Mouse (Mus musculus) layer of hippocampus, postnatal 14 days (tissue): ENCODE results near the gene Gm21860. TPM values are rescaled to one million over a fixed set of nuclear protein-coding genes. Genes with fewer than 3 reads are reported as not detected.
"Not testable (repeated sequence)": the region's sequence is repeated elsewhere in the genome, so short reads cannot be mapped to it uniquely, and the experiment has no call there.

Experiments used
- DNase-seq, 2 experiments: peaks; one replicate each; pipeline ENCODE4 v3.0.0; 2021 to 2022; ENCODE audit warnings: low spot score in 2 of 2, mixed read lengths in 1 of 2
- long read RNA-seq, 2 experiments: library from polyadenylated mRNA; stranded (forward); transcript quantifications; one replicate each; pipeline ENCODE4 v2.0.0; 2021
- total RNA-seq, 2 experiments: library from RNA; stranded (reverse); gene quantifications; 2 replicates each; pipeline ENCODE4 v1.2.3; 2021

The Gm21860 gene
- total RNA-seq = not detected
- long read RNA-seq, experiment 1 = 0 reads
- long read RNA-seq, experiment 2 = 0 reads

DNA sequence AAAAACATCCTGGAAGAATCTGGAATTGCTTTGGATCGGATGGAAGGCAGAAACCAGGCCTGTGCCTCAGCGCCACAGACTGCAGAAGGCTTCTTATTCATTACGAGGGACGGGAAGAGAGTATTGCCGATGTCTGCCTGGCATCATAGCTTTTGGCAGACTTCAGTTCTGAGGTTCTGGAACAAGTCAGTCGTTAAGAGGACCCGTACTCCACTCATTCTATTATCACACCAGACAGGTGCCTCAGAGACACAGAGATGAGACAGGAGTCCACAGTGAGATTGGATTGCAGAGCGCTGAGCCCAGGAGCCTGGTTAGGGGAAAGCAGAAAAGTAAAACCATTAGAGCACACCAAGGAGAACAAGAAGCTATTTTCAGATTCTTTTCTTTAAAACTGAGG lies at the start of gene Gm21860:
TSS of gene Gm21860 (minus strand) at position 101 of the 400 bp plus-strand sequence.
- not testable (repeated sequence) for DNase-seq

DNA sequence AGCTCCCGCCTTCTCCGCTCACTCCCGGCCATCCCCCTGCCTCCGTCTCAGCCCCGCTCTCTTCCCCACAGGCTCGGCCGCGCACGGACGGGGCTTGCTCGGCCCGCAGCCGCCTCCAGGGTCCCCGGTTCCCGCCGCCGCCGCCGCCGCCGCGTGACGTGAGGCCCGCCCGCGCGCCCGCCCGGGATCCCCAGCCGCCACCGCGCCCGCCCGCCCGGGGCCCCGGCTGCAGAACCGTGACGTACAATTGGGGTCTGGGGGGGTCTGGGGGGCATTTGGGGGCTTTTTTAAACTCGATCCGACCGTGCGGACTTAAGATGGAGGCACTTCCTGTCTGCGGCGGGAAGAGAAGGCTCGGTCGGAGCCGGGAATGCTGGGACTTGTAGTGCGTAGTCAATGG lies 29.8 kb upstream of the Gm21860 start, which contains the start of gene Gm47283:
TSS of gene Gm47283 (plus strand) at position 301 of the 400 bp plus-strand sequence.
- not testable (repeated sequence) for DNase-seq

DNA sequence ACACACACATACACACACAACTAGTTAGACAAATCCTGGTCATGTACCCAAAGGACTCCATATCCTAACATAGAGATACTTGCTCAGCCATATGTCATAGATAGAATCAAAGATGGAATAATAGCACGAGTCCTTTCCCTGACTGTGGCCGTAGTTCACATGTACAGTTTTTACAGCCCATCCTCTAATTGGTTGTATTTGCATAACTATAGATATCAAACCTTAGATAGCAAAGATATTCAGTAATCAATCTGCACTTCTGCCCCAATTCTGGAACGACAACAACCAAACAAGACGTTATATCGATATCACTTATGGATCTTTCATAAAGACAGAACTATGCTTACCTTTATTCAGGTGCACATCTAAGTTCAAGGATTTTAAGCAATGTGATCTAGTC lies 9.4 kb downstream of the Gm21860 start:
- DNase-seq = not testable (repeated sequence)

DNA sequence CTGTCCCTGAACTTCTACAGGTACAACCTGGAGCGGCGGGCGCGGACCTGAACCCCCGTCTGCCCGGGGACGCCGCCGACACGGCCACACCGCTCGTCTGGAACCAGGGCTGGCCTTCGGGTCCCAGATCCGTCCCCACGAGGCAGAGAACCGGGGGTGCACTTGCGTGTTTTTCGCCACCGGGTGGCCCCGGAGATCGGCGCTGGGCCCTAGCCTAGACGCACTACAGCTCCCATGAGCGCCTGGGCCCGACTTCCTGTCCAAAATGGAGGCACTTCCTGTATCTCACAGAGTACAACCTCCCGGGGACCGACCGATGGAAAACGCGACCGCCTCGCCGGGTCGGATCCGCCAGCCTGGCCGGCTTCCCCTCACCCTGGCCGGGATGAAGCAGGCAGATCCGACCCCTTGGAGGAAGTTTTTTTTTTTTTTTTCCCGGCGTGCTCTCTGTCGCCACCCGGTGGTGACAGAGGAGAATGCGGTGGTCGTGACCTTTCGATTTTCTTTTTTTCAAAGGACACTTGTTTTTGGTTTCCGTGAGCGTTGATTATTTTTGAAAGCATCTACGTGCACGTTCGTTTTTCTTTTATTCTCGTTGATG lies 10.1 kb downstream of the Gm21860 start:
- DNase-seq = peak; percentile 86 to 98

- no peak for DNase-seq
Measured at GRCm38 (mm10) chrY:90743811-90744220, 10.8 kb downstream of the Gm21860 start.

- not testable (repeated sequence) for DNase-seq
Measured at GRCm38 (mm10) chrY:90743053-90743810, 11.4 kb downstream of the Gm21860 start.

- DNase-seq = not testable (repeated sequence)
Measured at GRCm38 (mm10) chrY:90742261-90743052, 12.2 kb downstream of the Gm21860 start.

GRCm38 (mm10) chrY:90741452-90742260 lies 13.0 kb downstream of the Gm21860 start:
- DNase-seq = not testable (repeated sequence)

- not testable (repeated sequence) for DNase-seq
Measured at GRCm38 (mm10) chrY:90741006-90741405, 13.6 kb downstream of the Gm21860 start.

DNA sequence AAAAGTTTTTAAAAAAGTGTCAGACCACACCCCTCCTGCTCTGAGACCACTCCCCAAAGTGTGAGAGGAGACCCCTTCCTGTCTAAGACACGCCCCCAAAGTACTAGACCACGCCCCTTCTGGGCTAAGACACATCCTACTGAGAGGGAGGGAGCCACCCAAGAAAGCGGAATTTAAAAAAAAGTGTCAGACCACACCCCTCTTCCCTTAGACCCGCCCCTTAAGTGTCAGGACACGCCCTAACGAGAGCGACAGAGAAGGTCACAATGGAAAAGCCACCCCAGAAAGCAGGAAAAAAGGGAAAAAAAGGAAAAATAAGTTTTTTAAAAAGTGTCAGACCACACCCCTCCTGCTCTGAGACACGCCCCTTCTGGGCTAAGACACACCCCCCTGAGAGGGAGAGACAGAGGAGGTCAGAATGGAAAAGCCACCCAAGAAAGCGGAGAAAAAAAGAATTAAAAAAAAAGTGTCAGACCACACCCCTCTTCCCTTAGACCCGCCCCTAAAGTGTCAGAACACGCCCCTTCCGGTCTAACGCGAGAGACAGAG lies 14.5 kb downstream of the Gm21860 start:
- DNase-seq = peak in 1 of 2 experiments; percentile 37

- peak in 1 of 2 experiments; percentile 11 for DNase-seq
Measured at GRCm38 (mm10) chrY:90739531-90740012, 15.0 kb downstream of the Gm21860 start.

- DNase-seq = peak in 1 of 2 experiments; percentile 14
Measured at GRCm38 (mm10) chrY:90738841-90739530, 15.6 kb downstream of the Gm21860 start.

DNA sequence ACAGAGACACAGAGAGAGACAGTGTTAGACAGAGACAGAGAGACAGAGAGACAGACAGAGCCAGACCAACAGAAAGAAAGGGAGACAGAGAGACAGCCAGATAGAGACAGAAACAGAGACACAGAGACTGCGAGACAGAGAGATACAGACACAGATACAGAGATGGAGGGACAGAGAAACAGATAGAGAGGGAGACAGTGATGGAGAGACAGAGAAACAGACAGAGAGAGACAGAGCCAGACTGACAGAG lies 16.3 kb downstream of the Gm21860 start:
- no peak for DNase-seq

GRCm38 (mm10) chrY:90737606-90738430 lies 16.8 kb downstream of the Gm21860 start:
- DNase-seq = no peak

DNA sequence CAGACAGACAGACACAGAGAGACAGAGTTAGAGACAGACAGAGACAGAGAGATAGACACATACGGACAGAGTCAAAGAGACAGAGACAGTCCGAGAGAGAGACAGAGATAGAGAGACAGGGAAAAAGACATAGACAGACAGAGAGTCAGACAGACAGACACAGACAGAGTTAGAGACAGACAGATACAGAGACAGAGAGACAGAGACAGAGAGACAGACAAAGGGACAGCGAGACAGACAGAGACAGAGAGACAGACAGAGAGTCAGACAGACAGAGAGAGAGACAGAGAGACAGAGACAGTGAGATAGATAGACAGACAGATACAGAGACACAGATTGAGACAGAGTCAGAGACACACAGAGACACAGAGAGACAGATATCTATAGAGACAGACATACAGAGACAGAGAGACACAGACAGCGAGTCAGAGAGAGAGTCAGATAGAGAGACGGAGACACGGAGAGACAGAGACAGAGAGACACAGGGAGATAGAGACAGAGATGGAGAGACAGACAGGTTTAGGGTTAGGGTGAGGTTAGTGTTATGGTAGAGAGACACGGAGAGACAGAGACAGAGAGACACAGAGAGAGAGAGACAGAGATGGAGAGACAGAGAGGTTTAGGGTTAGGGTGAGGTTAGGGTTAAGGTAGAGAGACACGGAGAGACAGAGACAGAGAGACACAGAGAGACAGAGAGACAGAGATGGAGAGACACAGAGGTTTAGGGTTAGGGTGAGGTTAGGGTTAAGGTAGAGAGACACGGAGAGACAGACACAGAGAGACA lies 18.2 kb downstream of the Gm21860 start:
- DNase-seq = not testable (repeated sequence)

GRCm38 (mm10) chrY:90735181-90735895 lies 19.3 kb downstream of the Gm21860 start:
- not testable (repeated sequence) for DNase-seq

DNA sequence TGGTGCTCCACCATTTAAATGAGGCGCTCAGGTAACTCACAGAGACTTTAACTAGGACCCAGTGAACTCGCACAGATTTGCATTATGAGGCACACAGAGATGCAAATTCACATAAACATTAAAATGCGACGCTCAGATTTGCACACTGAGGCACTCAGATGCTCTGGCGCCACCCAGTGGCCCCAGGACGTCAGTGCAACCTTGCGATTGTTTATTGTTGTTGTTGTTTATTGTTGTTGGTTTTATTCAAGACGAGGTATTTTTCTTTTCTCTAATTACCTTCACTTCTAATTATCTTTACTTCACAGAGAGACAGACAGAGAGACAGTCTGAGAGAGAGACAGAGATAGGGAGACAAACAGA lies 20.3 kb downstream of the Gm21860 start:
- DNase-seq = not testable (repeated sequence)
